Mouse (Mus musculus): ENCODE results near the gene Themis2. TPM values are rescaled to one million over a fixed set of nuclear protein-coding genes. Genes with fewer than 3 reads are reported as not detected.
"Not testable (repeated sequence)": the region's sequence is repeated elsewhere in the genome, so short reads cannot be mapped to it uniquely, and the experiment has no call there.

Gene Themis2
- polyA plus RNA-seq, 1 experiment from 2014 or later = 2.0 TPM

DNA sequence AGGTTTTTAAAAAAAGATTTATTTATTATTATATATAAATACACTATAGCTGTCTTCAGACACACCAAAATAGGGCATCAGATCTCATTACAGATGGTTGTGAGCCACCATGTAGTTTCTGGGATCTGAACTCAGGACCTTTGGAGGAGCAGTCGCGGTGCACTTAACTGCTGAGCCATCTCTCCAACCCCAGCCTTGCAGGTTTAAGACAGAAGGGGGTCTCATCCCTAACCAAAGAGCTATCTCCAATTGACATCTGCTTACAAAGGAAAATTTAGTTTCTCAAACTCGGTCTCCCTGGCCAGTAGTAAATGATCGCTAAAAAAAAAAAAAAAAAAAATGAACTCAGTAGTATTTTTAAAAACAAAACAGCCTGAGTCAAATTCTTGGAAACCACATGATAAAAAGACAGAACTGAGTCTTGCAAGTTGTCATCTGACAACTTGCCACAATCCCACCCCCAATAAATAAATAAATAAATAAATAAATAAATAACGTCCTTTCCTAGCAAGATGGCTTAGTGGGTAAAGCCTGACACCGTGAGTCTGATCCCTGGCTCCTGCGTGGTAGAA is 10.5 kb upstream of the Themis2 start:
- Histone ChIP-seq H3K27me3 (replicated peaks) (no peaks in the 10 kb centered on the region), H3K4me2 (replicated peaks) (no peak overlapping the region), H3K27ac (no peak overlapping the region), H3K36me3 (no peaks in the 10 kb centered on the region), H3K4me3 (replicated peaks) (no peak overlapping the region), H3K9me3 (no peaks in the 10 kb centered on the region), H3K4me1 (replicated peaks) (0 out of 2 replicates have a peak, but pooled peaks cover 2% of the 10 kb centered on the region), H3K9ac (no peak overlapping the region)
- ATAC-seq = no peak
- 81% methylated on average over 7 of the region's 7 CpGs for WGBS

DNA sequence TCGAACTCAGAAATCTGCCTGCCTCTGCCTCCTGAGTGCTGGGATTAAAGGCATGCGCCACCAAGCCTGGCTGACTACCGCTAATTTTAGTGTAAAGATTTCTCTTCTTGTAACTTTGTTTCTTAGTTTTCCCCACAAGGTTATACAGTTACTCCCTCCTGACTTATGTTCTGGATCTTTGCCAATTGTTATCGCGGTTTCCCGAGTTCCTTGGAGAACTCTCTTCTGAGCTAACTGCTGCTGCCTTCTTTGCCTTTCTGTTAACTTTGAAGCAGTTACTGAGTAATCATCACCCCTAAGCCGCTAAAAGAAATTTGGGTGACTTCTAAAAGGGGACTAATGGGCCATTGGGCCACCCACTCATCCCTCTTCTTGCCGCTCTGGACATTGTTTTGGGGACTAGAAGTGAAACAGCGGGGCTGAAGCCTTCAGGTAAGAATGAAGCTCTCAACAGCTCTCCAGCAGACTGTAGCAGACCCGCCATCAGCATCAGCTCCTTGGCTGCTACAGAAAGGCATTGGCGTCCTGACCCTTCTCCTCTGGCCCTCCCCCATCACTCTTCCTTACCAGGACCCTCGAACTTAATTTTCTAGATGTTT is 9.5 kb upstream of the Themis2 start:
- Histone ChIP-seq H3K27me3 (replicated peaks) (no peaks in the 10 kb centered on the region), H3K9me3 (no peaks in the 10 kb centered on the region), H3K4me1 (replicated peaks) (0 out of 2 replicates have a peak, but pooled peaks cover 2% of the 10 kb centered on the region), H3K9ac (no peak overlapping the region), H3K4me3 (replicated peaks) (no peak overlapping the region), H3K4me2 (replicated peaks) (no peak overlapping the region), H3K27ac (0 out of 2 replicates have a peak overlapping the region, but pooled peaks have one; percentile 32), H3K36me3 (no peaks in the 10 kb centered on the region)
- ATAC-seq = no peak
- WGBS = 73% methylated on average over 12 of the region's 12 CpGs

DNA sequence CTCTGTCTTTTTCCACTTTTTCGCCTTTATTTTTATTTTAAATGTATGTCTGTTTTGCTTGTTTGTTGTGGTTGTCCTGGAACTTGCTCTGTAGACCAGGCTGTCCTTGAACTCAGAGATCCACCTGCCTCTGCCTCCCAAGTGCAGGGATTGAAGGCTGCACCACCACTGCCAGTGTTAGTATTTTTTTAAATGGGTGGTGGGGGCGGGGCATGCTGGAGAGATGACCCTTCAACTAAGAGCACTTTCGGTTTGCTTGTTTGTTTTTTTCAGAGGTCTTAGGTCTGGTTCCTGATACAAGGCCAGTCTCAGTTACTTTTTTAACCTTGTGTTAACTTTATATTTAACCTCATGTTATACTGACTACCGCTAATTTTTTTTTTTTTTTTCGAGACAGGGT is 9.0 kb upstream of the Themis2 start:
- H3K9ac ChIP-seq = no peak overlapping the region
- 85% methylated on average over 5 of the region's 5 CpGs for WGBS
- H3K36me3 ChIP-seq = no peaks in the 10 kb centered on the region
- no peaks in the 10 kb centered on the region for H3K9me3 ChIP-seq
- H3K4me1 ChIP-seq (replicated peaks) = 0 out of 2 replicates have a peak, but pooled peaks cover 2% of the 10 kb centered on the region
- no peak overlapping the region for H3K27ac ChIP-seq
- no peak for ATAC-seq
- no peak overlapping the region for H3K4me3 ChIP-seq (replicated peaks)
- no peak overlapping the region for H3K4me2 ChIP-seq (replicated peaks)
- no peaks in the 10 kb centered on the region for H3K27me3 ChIP-seq (replicated peaks)

DNA sequence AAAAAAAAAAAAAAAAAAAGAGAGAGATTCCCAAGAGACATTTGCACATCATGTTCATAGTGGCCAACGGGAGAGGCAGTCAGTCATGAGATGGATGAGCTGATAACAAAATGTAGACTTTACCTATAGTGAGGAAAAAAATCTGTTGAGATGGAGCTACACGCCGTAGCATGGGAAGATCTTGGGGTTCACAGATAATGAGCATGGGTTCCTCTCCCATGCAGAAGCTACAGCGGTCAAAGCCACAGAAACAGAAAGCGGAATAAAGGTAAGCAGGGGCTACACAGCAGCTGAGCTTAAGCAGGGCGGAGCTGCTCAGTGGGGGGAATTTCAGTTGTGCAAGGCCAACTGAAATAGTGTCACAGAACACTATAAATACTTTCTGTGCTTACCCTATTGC is 8.1 kb upstream of the Themis2 start:
- Histone ChIP-seq H3K4me2 (replicated peaks) (no peak overlapping the region), H3K4me1 (replicated peaks) (0 out of 2 replicates have a peak, but pooled peaks cover 2% of the 10 kb centered on the region), H3K27ac (no peak overlapping the region), H3K4me3 (replicated peaks) (no peak overlapping the region), H3K27me3 (replicated peaks) (no peaks in the 10 kb centered on the region), H3K9ac (no peak overlapping the region), H3K36me3 (no peaks in the 10 kb centered on the region), H3K9me3 (no peaks in the 10 kb centered on the region)
- ATAC-seq = no peak
- WGBS = 90% methylated on average over 6 of the region's 6 CpGs

DNA sequence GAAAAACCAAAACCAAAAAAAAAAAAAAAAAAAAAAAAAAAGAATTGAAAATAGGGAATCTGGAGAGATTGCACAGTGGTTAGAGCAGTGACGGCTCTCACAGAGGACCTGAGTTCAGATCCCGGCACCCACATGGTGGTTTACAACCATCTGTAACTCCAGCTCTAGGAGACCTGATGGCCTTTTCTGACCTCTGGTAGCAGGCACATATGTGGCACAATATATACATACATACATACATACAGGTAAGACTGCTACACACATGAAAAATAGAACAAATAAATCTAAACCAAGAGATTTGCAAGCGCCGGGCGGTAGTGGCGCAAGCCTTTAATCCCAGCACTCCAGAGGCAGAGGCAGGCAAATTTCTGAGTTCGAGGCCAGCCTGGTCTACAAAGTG is 7.7 kb upstream of the Themis2 start:
- H3K36me3 ChIP-seq = no peaks in the 10 kb centered on the region
- 0 out of 2 replicates have a peak, but pooled peaks cover 2% of the 10 kb centered on the region for H3K4me1 ChIP-seq (replicated peaks)
- no peak overlapping the region for H3K9ac ChIP-seq
- no peak for ATAC-seq
- no peak overlapping the region for H3K4me2 ChIP-seq (replicated peaks)
- H3K27ac ChIP-seq = no peak overlapping the region
- H3K9me3 ChIP-seq = no peaks in the 10 kb centered on the region
- no peak overlapping the region for H3K4me3 ChIP-seq (replicated peaks)
- no peaks in the 10 kb centered on the region for H3K27me3 ChIP-seq (replicated peaks)
- 96% methylated on average over 7 of the region's 7 CpGs for WGBS

DNA sequence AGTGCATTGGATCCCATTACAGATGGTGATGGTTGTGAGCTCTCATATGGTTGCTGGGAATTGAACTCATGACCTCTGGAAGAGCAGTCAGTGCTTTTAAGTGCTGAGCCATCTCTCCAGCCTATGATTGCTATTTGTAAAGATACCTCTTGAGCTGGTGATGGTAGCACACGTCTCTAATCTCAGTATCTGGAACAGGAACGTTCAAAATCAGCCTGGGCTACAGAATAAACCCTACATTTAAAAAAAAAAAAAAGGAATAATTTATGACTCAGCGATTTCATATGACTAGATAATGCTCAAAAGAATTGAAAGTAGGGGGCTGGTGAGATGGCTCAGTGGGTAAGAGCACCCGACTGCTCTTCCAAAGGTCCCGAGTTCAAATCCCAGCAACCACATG is 7.0 kb upstream of the Themis2 start:
- Histone ChIP-seq H3K9me3 (no peaks in the 10 kb centered on the region), H3K4me1 (replicated peaks) (0 out of 2 replicates have a peak, but pooled peaks cover 1% of the 10 kb centered on the region), H3K27ac (no peak overlapping the region), H3K27me3 (replicated peaks) (no peaks in the 10 kb centered on the region), H3K4me2 (replicated peaks) (no peak overlapping the region), H3K4me3 (replicated peaks) (no peak overlapping the region), H3K9ac (no peak overlapping the region), H3K36me3 (no peaks in the 10 kb centered on the region)
- no peak for ATAC-seq
- WGBS = 87% methylated on average over 5 of the region's 5 CpGs

DNA sequence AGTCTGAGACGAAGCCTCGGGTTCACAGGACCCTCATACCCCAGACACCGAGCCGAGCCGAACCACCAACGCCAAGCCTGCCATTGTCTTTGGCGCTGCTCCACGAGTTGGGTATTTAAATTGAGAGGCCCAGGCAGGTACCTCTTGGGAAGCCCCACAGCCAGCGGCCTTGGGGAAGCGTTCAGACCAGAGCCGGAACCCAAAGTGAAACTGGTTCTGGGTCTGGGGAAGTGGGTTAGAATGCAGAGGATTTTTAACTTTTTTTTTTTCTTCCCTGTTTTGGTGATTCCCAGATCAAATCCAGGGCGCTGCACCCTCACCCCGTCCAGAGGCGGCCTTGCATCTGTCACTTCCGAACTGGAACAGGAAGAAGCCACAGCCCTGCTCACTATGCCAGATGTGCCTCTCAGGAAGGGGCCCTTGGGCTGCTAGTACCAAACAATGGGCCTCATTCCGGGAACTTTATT is 6.0 kb upstream of the Themis2 start:
- H3K4me1 ChIP-seq (replicated peaks) = no peaks in the 10 kb centered on the region
- no peaks in the 10 kb centered on the region for H3K36me3 ChIP-seq
- no peak overlapping the region for H3K4me3 ChIP-seq (replicated peaks)
- no peak overlapping the region for H3K4me2 ChIP-seq (replicated peaks)
- no peaks in the 10 kb centered on the region for H3K9me3 ChIP-seq
- no peak overlapping the region for H3K9ac ChIP-seq
- no peak overlapping the region for H3K27ac ChIP-seq
- H3K27me3 ChIP-seq (replicated peaks) = no peaks in the 10 kb centered on the region
- ATAC-seq = no peak
- 62% methylated on average over 16 of the region's 16 CpGs for WGBS

DNA sequence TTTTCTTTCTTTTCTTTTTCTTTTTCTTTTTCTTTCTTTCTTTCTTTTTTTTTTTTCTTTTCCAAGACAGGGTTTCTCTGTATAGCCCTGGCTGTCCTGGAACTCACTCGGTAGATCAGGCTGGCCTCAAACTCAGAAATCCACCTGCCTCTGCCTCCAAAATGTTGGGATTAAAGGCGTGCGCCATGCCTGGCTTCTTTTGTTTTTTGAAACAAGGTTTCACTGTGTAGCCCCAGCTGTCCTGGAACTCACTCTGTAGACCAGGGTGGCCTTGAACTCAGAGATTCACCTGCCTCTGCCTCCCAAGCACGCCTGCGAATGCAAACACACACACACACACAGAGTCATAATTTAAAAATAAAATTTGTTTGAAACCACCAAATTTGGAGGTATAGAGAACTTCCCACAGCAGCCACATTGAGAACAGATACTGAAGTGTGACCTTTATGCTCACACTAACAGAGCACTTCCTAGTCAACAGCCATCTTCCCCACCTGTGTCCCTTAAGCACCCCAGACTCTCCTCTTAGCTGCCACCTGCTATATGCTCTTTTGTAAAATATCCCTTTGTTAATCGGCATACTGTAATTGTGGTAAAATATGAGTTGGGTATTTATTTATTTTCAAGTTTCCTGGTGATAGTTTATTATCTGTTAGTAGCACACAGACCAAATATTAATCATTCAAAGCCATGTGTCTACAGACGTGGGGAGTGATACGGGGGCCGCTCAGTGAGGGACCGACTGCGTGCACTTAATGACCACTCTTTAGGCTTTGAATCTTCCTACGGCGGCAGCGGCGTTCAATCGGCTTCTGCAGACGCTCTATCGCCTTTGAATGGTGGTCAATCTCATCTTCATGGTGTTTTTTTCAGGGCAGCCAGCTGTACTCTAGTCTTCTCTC is 5.2 kb upstream of the Themis2 start:
- H3K4me2 ChIP-seq (replicated peaks) = no peak overlapping the region
- H3K36me3 ChIP-seq = no peaks in the 10 kb centered on the region
- no peaks in the 10 kb centered on the region for H3K27me3 ChIP-seq (replicated peaks)
- no peaks in the 10 kb centered on the region for H3K4me1 ChIP-seq (replicated peaks)
- no peaks in the 10 kb centered on the region for H3K9me3 ChIP-seq
- no peak overlapping the region for H3K4me3 ChIP-seq (replicated peaks)
- ATAC-seq = no peak
- no peak overlapping the region for H3K27ac ChIP-seq
- no peak overlapping the region for H3K9ac ChIP-seq
- 85% methylated on average over 18 of the region's 18 CpGs for WGBS

DNA sequence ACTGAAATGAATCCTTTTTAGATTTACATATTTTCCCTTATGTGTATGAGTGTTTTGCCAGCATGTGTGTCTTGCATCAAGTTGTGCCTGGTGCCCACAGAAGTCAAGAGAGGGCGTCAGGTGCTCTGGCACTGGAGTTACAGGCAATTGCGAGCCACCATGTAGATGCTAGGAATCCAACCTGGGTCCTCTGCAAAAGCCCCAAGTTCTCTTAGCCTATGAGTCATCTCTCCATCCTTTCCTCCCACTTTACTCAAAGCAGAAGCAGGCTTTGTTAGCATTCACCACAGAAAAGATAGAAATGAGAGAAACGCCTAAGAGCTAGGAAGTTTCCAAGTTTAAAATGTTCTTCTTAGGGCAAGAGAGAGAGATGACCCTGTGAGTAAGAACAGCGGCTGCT is 3.7 kb upstream of the Themis2 start:
- WGBS = 84% methylated on average over 4 of the region's 4 CpGs
- no peaks in the 10 kb centered on the region for H3K36me3 ChIP-seq
- H3K9ac ChIP-seq = no peak overlapping the region
- H3K9me3 ChIP-seq = no peaks in the 10 kb centered on the region
- peaks cover 6% of the 10 kb centered on the region; the same call in 1 of the 2 replicates for H3K4me1 ChIP-seq (replicated peaks)
- no peak overlapping the region for H3K27ac ChIP-seq
- peaks cover 4% of the 10 kb centered on the region for H3K27me3 ChIP-seq (replicated peaks)
- no peak overlapping the region for H3K4me3 ChIP-seq (replicated peaks)
- no peak for ATAC-seq
- H3K4me2 ChIP-seq (replicated peaks) = no peak overlapping the region

DNA sequence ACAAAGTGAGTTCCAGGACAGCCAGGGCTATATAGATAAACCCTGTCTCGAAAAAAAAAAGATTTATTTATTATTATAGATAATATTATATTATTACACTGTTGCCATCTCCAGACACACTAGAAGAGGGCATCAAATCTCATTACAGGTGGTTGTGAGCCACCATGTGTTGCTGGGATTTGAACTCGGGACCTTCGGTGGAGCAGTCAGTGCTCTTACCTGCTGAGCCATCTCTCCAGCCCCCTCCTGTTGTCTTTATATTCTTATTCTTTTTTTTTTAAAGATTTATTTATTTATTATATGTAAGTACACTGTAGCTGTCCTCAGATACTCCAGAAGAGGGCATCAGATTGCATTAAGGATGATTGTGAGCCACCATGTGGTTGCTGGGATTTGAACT is 2.5 kb upstream of the Themis2 start:
- not testable (repeated sequence) for ATAC-seq; H3K9ac ChIP-seq; H3K36me3 ChIP-seq; H3K27ac ChIP-seq; H3K27me3 ChIP-seq (replicated peaks); H3K4me2 ChIP-seq (replicated peaks); H3K4me1 ChIP-seq (replicated peaks); H3K9me3 ChIP-seq; H3K4me3 ChIP-seq (replicated peaks)
- 90% methylated on average over 3 of the region's 3 CpGs for WGBS

DNA sequence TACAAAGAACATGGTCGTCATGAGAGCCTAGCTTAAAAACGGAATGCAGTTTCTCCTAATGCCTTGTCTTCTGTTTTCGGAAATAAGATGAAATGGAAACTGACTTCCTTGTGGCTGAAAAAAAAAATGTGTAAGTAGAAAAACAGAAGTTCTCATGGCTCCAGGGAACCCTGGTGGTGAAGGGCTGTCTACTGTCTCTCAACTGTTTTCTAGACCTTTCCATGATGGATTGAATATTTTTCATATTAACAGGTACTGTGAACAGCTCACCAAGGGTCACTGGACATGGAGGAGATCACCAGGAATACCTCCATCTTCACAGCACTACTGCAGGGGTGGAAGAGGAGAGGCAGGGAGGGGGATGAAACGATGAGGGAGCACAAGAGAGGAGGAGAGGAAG is 1.8 kb upstream of the Themis2 start:
- Histone ChIP-seq H3K9ac (no peak overlapping the region), H3K27me3 (replicated peaks) (peaks cover 6% of the 10 kb centered on the region), H3K36me3 (no peaks in the 10 kb centered on the region), H3K27ac (no peak overlapping the region), H3K4me2 (replicated peaks) (no peak overlapping the region), H3K4me1 (replicated peaks) (peaks cover 6% of the 10 kb centered on the region; the same call in 1 of the 2 replicates), H3K9me3 (no peaks in the 10 kb centered on the region), H3K4me3 (replicated peaks) (no peak overlapping the region)
- ATAC-seq = no peak
- WGBS = 66% methylated on average over 4 of the region's 4 CpGs

DNA sequence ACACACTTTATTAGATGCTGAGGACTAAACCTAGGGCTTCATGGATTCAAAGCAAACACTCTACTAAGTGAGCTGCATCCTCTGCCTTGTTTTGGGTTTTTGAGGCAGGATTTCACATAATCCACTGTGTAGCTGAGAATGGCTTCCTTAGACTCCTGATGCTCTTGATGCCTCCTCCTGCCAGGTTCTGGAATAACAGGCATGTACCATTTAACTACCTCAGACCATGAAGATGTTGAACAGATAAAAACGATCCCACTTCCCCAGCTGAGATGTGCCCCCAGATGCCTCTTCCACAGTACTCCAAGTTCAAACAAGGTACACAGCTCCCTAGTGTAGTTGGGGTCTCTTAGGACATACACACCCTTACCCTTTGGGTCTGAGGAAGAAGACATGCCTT is 1.3 kb upstream of the Themis2 start:
- Histone ChIP-seq H3K27me3 (replicated peaks) (peaks cover 6% of the 10 kb centered on the region), H3K9me3 (no peaks in the 10 kb centered on the region), H3K4me3 (replicated peaks) (no peak overlapping the region), H3K9ac (no peak overlapping the region), H3K4me2 (replicated peaks) (no peak overlapping the region), H3K27ac (no peak overlapping the region), H3K4me1 (replicated peaks) (peaks cover 6% of the 10 kb centered on the region; the same call in 1 of the 2 replicates), H3K36me3 (no peaks in the 10 kb centered on the region)
- WGBS = 67% methylated on average over 1 of the region's 1 CpGs
- ATAC-seq = no peak

Data from intestine, embryonic 15.5 days (tissue).